Mouse (Mus musculus): ENCODE results near the gene Fbxo3. TPM values are rescaled to one million over a fixed set of nuclear protein-coding genes. Genes with fewer than 3 reads are reported as not detected.
"Not testable (repeated sequence)": the region's sequence is repeated elsewhere in the genome, so short reads cannot be mapped to it uniquely, and the experiment has no call there.

Gene Fbxo3
- polyA plus RNA-seq, 1 experiment from 2014 or later: 60.1 TPM

GRCm38 (mm10) chr2:104109528-104109927 lies 82.0 kb downstream of the Fbxo3 start:
- Histone ChIP-seq H3K4me3 (ENCODE audit: low read depth, low read length) (no peak overlapping the region), H3K27me3 (ENCODE audit: control insufficient read depth, insufficient read depth, low read length) (no peaks in the 10 kb centered on the region), H3K27ac (ENCODE audit: low read length) (0 out of 2 replicates have a peak overlapping the region, but pooled peaks have one; percentile 10), H3K4me1 (ENCODE audit: control insufficient read depth, insufficient read depth, low read length) (no peaks in the 10 kb centered on the region), H3K4me2 (replicated peaks; ENCODE audit: low read depth, low read length) (no peak overlapping the region), H3K9ac (replicated peaks; ENCODE audit: low read depth, low read length) (no peak overlapping the region), H3K9me3 (ENCODE audit: control insufficient read depth, low read depth, low read length) (no peaks in the 10 kb centered on the region), H3K36me3 (ENCODE audit: control insufficient read depth, insufficient read depth, low read length) (no peaks in the 10 kb centered on the region)
- 59% methylated on average over 2 of the region's 2 CpGs for WGBS
- no peak for ATAC-seq (ENCODE audit: insufficient number of reproducible peaks, insufficient read depth, low FRiP score, low read depth)

GRCm38 (mm10) chr2:104110031-104110430 lies 82.5 kb downstream of the Fbxo3 start:
- Histone ChIP-seq H3K27me3 (ENCODE audit: control insufficient read depth, insufficient read depth, low read length) (no peaks in the 10 kb centered on the region), H3K36me3 (ENCODE audit: control insufficient read depth, insufficient read depth, low read length) (no peaks in the 10 kb centered on the region), H3K4me2 (replicated peaks; ENCODE audit: low read depth, low read length) (no peak overlapping the region), H3K27ac (ENCODE audit: low read length) (no peak overlapping the region), H3K4me1 (ENCODE audit: control insufficient read depth, insufficient read depth, low read length) (no peaks in the 10 kb centered on the region), H3K4me3 (ENCODE audit: low read depth, low read length) (no peak overlapping the region), H3K9me3 (ENCODE audit: control insufficient read depth, low read depth, low read length) (no peaks in the 10 kb centered on the region), H3K9ac (replicated peaks; ENCODE audit: low read depth, low read length) (no peak overlapping the region)
- no peak for ATAC-seq (ENCODE audit: insufficient number of reproducible peaks, insufficient read depth, low FRiP score, low read depth)
- 86% methylated on average over 4 of the region's 4 CpGs for WGBS

GRCm38 (mm10) chr2:104111170-104111797 lies 83.8 kb downstream of the Fbxo3 start:
- not testable (repeated sequence) for H3K9ac ChIP-seq (replicated peaks; ENCODE audit: low read depth, low read length); H3K4me2 ChIP-seq (replicated peaks; ENCODE audit: low read depth, low read length); H3K36me3 ChIP-seq (ENCODE audit: control insufficient read depth, insufficient read depth, low read length); H3K27me3 ChIP-seq (ENCODE audit: control insufficient read depth, insufficient read depth, low read length); H3K4me1 ChIP-seq (ENCODE audit: control insufficient read depth, insufficient read depth, low read length); H3K27ac ChIP-seq (ENCODE audit: low read length); ATAC-seq (ENCODE audit: insufficient number of reproducible peaks, insufficient read depth, low FRiP score, low read depth); H3K9me3 ChIP-seq (ENCODE audit: control insufficient read depth, low read depth, low read length); H3K4me3 ChIP-seq (ENCODE audit: low read depth, low read length)
- WGBS: no CpG with 5 or more reads among the region's 1 CpGs

Other genes starting within 250 kb of the Fbxo3 start
- 355 and 358 TPM in 2 replicates for gene Caprin1, start 230.1 kb upstream of the Fbxo3 start, polyA plus RNA-seq (2014; fragmentation: Nextera tagmentation; extraction: Ambion mirVana)
- gene Lmo2, start 69.7 kb upstream of the Fbxo3 start, polyA plus RNA-seq (2014; fragmentation: Nextera tagmentation; extraction: Ambion mirVana): 14.8 and 15.0 TPM in 2 replicates
- gene 4931422A03Rik, start 640 bp downstream of the Fbxo3 start, polyA plus RNA-seq (2014; fragmentation: Nextera tagmentation; extraction: Ambion mirVana): 1.9 and 3.7 TPM in 2 replicates
- not detected in 2 replicates for gene Gm10912, start 38.1 kb downstream of the Fbxo3 start, polyA plus RNA-seq (2014; fragmentation: Nextera tagmentation; extraction: Ambion mirVana)
- gene Gm10799, start 40.8 kb downstream of the Fbxo3 start, polyA plus RNA-seq (2014; fragmentation: Nextera tagmentation; extraction: Ambion mirVana): not detected in 2 replicates
- 5.8 and 6.7 TPM in 2 replicates for gene Cd59b, start 42.1 kb downstream of the Fbxo3 start, polyA plus RNA-seq (2014; fragmentation: Nextera tagmentation; extraction: Ambion mirVana)
- 32.6 and 34.0 TPM in 2 replicates for gene Cd59a, start 68.1 kb downstream of the Fbxo3 start, polyA plus RNA-seq (2014; fragmentation: Nextera tagmentation; extraction: Ambion mirVana)
- gene A930018P22Rik, start 95.0 kb downstream of the Fbxo3 start, polyA plus RNA-seq (2014; fragmentation: Nextera tagmentation; extraction: Ambion mirVana): not detected in 2 replicates

All from stomach, embryonic 14.5 days (tissue).